Mouse (Mus musculus): ENCODE measurements around the gene Morc4.

Morc4 gene

DNA sequence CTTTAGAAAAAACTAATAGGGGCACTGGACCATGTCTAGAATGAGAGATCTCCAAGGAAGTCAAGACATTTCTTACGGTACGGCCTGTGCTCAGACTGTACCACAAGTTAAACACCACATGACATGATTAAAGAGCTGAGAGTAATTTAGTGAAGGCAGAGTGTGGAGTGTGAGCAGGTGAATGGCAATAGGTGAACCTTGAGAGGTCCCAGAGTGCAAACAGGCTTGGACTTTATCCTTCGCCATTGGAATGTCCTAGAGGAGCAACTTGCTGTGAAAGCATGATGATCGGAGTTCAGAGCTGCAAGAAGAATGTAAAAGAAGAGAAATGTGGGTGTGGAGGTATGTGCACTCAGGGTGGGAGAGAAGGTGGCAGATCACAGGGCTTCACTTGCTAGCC is 65.6 kb downstream of the Morc4 start:
- DNase-seq (ENCODE audit: low read depth, low spot score), result no peak

DNA sequence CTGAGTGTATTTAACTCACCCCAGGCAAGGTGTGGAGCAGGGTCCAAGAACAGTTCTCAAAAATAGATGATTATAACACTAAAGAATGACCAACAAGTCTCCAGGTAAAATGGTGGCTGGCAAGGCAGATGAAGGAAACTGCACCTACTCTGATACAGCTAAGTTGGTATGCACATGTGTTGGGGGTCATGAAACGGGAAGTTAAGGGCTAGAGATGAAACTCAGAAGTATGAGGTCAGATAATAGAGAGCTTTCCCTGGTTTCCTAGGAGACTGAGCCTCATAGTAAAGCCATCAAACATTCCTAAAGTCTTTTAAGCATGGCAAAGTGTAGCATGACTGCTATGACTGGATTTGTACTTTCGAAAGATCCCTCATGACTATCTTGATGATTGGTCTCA is 68.4 kb downstream of the Morc4 start:
- no peak for DNase-seq (ENCODE audit: low read depth, low spot score)

GRCm38 (mm10) chrX:139800406-139800878 is 71.0 kb downstream of the Morc4 start, which contains the start of gene Cldn2:
Gene Cldn2, plus strand, starts transcription at chrX:139800828.
- no peak for DNase-seq (ENCODE audit: low read depth, low spot score)

- DNase-seq (ENCODE audit: low read depth, low spot score), result no peak
These were observed 71.5 kb downstream of the Morc4 start for GRCm38 (mm10) chrX:139799953-139800352.

DNA sequence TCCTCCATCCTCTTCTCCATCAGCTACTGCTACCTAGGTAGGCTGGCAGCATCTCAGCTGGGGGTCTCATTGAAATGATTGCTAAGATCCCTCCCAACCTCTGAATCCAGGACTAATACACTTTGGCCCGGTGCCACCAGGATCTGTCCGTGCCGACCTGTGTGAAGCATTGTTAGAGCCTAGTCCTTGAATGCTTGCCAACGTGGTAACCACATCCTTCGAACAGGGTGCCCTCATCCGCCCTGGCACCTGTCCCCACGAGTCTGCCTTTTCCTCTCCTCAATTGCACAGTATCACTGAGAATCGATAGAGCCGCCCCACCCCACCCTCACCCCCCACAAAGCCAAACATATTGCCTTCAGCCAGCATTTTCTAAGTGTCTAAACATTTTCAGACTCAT is 73.6 kb downstream of the Morc4 start:
- no peak for DNase-seq (ENCODE audit: low read depth, low spot score)

DNA sequence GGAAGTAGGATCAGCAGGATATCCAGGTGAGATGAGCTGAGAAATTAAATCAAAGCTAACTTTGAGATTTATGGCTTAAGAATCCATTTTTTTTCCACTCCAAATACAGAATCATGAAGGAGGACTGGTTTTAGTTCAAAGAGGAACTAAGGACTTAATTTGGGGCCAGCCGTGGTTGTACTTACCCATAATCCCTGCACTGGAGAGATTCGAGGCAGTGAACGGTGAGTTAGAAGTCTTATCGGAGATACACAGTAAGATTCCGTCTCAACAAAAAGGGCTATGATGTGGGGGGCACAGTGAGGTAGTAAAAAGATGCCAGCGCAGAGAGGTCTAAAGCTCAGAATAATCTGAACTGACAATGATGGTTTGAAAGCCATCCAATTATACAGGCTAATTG is 75.4 kb downstream of the Morc4 start:
- no peak for DNase-seq (ENCODE audit: low read depth, low spot score)

DNA sequence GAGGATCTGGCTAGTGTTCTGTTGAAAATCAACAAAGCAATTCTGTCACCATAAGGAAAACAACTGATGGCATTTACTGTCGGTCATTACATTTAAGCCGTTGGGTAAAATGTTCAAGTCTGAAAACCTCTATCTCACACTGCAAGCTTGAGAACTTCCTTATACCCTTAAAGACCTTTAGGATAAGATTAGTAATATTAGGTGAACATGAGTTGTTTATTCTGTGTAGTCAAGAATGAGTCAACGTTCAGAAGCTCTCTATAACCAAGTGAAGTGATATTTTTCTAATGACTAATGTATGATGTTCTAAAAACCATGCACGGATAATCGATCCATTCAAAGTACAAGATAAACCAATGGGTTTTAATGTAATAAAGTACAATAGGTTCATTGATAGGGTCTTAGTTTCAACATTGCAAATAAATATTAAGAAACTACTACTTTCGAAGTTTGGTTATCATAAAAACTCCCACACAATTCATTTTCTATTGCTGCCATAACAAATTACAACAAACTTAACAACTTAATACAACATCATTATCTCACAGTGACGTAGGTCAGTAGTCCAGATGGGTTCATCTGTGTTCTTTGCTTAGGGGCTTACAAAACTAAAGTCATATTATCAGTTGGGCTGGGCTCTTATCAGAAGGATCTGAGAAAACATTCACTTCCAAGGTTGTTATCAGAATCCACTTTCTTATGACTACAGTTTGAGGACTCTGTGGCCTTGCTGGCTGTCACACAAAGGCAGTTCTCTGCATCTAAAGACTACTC is 77.2 kb downstream of the Morc4 start:
- no peak for DNase-seq (ENCODE audit: low read depth, low spot score)

GRCm38 (mm10) chrX:139785764-139786163 is 85.7 kb downstream of the Morc4 start:
- no peak for DNase-seq (ENCODE audit: low read depth, low spot score)

DNA sequence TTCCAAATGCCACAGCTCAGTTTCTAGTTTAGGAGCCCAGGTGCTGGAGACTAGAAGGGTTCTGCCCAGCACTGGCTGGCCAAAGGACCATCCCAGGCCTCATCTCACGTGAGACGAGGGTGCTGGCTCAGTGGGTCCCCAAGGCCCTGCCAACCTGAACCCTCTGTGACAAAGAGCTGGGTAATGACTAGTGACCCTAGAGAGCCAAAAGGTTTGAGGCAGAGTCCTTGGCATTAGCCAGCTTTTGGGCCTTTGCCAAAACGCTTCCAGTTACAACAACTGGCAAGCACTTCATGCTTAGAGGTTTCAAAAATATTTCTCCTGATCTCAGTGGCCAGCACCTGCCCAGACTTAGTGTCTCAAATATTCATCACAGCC is 88.4 kb downstream of the Morc4 start:
- DNase-seq (ENCODE audit: low read depth, low spot score), result no peak

GRCm38 (mm10) chrX:139782278-139783044 is 89.0 kb downstream of the Morc4 start, which contains the start of gene Ripply1:
Gene Ripply1, minus strand, starts transcription at chrX:139782353.
- no peak for DNase-seq (ENCODE audit: low read depth, low spot score)

DNA sequence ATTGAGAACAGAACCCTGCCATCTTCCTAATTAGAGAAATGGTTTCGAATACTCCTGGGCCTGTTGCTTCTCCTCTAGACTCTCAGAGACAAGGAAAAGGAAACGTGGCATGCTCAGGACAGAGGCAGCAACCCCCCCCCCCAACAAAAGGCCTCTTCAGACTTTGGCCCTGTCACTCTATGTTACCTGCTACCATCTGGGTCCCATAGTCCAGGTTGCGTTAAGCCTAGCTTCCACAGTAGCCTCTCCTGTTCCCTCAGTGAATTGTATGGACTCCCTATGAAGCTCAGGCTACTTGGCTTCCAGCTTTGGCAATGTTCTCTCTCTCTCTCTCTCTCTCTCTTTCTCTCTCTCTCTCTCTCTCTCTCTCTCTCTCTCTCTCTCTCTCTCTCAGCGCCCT is 89.9 kb downstream of the Morc4 start:
- no peak for DNase-seq (ENCODE audit: low read depth, low spot score)

- no peak for DNase-seq (ENCODE audit: low read depth, low spot score)
These were observed 90.5 kb downstream of the Morc4 start for GRCm38 (mm10) chrX:139780988-139781387.

DNA sequence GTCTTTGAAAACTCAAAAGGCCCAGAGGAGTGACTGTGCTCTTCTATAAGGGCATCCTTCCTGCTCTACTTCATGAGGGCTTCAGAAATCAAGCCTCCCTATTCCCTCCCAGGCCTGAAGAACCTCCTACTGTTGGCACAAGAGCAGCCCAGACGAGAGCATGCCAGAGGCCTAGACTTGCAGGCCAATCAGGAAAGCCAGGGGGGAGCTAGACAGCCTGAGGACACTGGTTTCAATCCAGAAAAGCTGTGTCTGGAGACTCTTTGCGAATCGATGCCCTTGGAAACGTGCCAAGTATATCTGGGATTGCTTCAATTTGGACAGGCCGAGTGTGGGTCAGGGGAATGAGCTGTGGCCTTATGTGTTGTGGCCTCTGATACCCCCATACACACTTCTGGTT is 92.1 kb downstream of the Morc4 start:
- DNase-seq (ENCODE audit: low read depth, low spot score), result no peak

GRCm38 (mm10) chrX:139778886-139779285 is 92.6 kb downstream of the Morc4 start:
- DNase-seq (ENCODE audit: low read depth, low spot score), result no peak

DNA sequence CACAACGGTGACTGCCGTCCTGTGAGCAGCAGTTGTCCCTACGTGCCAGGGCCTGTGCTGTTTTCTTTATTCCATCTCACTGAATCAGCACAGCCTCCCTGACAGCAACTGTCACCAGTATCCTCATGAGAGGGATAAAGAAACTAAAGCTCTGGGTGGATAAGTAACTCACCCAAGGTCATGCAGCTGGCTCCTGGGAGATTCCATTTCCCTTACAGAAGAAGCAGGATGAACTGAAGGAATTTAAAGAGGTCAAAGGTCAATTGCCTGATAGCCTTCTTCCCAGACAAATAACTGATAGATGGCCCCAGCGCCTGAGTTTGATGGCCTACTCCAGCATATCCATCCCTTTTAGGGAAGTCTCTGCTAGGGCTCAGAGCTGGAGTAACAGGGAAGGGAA is 94.1 kb downstream of the Morc4 start:
- DNase-seq (ENCODE audit: low read depth, low spot score), result no peak

- no peak for DNase-seq (ENCODE audit: low read depth, low spot score)
These were observed 96.3 kb downstream of the Morc4 start for GRCm38 (mm10) chrX:139775084-139775612.

DNA sequence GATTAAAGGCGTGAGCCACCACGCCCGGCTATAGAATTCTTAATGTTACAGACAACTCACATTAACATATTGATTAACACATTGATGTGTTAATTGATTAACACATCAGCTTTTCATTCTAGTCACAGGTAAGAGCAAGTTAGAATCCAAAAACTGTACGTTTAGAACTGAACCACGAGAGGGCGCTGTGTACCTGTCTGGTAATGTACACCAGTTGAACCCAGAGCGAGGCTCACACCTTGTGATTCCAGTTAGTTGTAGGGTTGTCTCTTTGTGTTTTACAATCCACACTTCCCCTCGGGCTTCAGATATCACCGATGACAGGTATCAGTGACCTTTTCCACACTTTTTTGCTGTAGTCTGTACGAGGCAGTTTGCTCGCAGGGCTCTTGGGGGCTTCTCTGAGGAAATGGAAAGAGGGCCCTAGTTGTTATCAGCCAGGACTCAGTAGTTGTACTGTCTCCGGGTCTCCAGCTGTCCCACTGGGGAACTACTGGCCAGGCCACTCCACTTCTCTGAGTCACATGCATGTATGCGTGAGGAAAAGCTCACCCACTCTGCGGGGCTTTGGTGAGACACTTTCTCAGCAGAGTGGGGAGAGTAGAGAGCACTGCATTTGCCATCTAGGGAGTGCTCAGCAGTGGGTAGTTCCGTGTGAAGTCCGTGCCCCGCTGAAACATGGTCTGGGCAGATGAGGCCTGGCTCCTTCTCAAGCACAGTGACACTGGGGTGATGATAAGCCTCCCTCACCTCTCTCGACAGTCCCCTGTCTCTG is 97.0 kb downstream of the Morc4 start:
- DNase-seq (ENCODE audit: low read depth, low spot score), result peak; percentile 67
